Mouse (Mus musculus) E14TG2a.4 (cell line): ENCODE results near the gene Hist1h4h.

Experiments used
- CTCF ChIP-seq: conservative IDR thresholded peaks from 2 replicates; pipeline ENCODE4 v1.5.1; 2014; ENCODE audit warnings: low read length
- NANOG ChIP-seq: IDR thresholded peaks from 2 replicates; pipeline ENCODE4 v1.6.1; 2014; ENCODE audit warnings: borderline replicate concordance, low read length, mixed read lengths
- POU5F1 ChIP-seq: IDR thresholded peaks from 2 replicates; pipeline ENCODE4 v1.6.1; 2014; ENCODE audit warnings: low read length, borderline replicate concordance

GRCm38 (mm10) chr13:23485271-23485670 lies 45.6 kb upstream of the Hist1h4h start:
- TF ChIP-seq CTCF (no peak), POU5F1 (no peak), NANOG (no peak)
